Mouse (Mus musculus) neutrophil, adult 5-6 weeks (primary cell): ENCODE measurements around the gene Trim46. TPM values are rescaled to one million over a fixed set of nuclear protein-coding genes. Genes with fewer than 3 reads are reported as not detected.

ENCODE experiments used
- ATAC-seq: fragments of 151-379, 151-347 bp; 2 replicates; pipeline ENCODE4 v1.8.0; 2017; ENCODE audit warnings: mild to moderate bottlenecking, moderate TSS enrichment; ENCODE audit not compliant: insufficient number of reproducible peaks, poor library complexity, low FRiP score, severe bottlenecking; ENCODE audit errors: extremely low read depth
- total RNA-seq: library from RNA; stranded (forward); fragments of 200-1000 nt; gene quantifications from 2 replicates; pipeline ENCODE4 v1.2.3, GENCODE M21; 2017

Trim46 gene
- total RNA-seq, 1 experiment from 2014 or later: 2.2 TPM

DNA sequence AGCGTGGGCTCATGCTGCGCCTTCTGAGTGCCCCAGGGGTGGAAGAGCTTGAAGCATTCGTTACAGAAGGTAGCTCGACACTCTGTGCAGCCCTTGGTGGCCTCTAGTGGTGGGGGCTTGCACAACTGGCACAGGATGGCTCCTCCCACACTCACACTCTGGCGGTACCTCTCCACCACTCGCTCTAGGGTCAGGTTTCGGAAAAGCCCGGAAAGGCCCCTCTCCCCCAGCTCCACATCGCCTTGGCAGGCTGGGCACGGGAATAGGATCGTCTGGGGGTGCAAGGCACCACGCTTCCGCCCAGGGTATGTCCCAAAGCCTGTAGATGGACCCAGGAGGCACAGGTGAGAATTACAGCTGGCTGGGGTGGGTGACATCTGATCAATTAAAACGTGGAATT is 2.5 kb downstream of the Trim46 start:
- peak; percentile 68 for ATAC-seq

DNA sequence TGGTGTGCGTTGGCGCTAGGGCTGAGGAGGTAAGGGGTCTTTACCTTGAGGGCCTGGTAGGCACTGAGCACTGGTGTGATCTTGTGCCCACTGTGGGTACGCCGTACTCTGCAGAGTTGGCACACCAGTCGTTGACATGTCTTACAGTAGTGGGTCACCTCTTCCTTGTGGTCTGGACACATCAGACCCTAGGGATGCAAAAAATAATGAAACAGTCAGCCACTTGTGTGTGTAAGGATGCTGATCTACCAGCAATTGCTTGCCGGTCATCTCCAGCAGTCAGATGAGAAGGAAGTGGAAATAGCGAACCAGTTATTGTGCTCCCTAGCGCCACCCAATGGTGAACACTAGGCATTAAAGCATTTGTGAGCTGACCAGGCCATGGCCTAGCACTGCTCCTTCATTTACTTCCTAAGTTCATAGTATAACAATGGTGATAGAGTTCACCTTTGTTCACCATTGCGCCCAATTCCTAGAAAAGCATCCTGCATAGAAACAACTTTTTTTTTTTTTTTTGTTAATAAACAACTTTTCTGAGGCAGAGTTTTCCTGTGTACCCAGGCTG is 3.7 kb downstream of the Trim46 start:
- ATAC-seq: peak; percentile 37

DNA sequence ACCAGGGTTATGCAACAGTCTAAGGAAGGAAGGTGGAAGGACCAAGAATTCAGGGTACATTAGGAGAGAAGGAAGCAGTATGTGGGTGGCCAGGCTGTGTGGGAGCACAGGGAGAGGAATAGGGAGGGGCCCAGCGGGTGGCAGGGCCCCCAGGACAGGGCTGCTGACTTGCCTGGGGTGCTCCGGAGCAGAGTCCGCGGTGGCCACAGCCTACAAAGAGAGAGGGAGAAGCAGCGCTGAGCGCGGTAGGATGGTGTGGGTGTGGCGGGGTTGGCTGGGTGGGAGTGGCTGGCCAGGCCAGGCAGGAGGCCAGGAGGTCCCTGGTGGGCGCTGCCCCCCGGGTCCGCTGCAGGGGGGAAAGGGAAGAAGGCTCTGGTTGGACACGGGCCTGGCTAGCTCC is 7.6 kb downstream of the Trim46 start:
- no peak for ATAC-seq

DNA sequence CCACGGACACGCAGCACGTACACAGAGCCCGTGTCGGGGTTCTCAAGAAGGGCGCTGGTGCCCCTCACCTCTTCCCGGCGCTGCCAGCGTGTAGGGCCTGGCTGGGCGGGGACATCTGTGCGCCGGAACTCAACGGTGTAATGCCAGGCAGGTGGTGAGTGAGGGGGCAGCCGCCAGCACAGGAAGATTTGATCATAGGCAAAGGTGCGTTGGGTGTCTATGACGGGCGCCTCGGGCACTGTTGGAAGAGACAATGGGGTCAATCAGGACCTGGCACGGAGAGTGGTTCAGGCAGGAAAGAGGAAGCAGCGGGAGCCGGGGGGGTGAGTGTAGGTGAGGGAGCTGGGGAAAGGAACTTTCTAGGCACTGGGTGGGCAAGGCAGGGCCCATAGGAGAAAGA is 8.4 kb downstream of the Trim46 start:
- ATAC-seq: no peak

DNA sequence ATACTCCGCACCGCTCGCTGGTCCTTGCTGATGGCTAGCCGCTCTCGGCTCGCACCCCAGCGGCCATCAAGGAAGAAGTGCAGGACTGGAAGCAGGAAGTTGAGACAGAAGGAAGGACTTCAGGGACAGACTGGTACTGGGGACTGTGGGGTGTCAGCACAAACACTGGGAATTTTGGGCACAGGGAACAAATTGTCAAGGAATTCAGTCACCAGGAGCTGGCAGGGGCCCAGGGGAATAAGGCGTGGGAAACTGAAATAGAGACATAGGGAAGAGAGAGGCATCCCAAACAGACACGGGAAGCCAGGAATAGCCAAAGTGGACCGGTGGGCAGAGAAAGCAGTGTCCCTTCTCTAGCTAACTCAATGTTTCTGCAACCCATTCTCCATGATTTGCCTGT is 9.6 kb downstream of the Trim46 start:
- no peak for ATAC-seq

DNA sequence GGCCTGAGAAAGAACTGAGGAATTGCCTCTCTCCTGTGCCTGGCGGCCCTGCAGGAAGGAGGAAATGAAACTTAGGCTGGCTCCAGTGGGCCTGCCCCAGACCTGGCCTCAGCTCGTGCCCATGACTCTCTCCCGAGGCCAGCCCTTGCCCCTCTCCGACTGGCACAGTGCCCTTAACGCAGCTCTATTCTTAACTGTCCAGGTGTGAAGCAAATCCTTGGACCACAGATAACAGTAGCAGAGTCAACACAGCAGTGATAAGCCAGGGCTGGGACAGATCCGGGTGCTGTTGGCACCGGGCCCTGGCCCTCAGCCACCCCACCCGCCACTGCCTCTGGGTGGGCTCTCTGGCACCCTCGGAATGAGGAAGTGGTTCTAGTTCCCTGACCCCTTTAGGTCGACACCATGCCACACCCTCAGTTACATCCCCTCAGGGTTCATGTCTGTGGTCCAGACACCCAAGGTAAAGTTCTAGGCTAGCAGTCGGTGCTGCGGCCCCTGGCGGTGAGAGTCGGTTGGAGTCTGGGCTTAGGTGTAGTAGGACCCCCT is 12.5 kb downstream of the Trim46 start:
- peak; percentile 45 for ATAC-seq

DNA sequence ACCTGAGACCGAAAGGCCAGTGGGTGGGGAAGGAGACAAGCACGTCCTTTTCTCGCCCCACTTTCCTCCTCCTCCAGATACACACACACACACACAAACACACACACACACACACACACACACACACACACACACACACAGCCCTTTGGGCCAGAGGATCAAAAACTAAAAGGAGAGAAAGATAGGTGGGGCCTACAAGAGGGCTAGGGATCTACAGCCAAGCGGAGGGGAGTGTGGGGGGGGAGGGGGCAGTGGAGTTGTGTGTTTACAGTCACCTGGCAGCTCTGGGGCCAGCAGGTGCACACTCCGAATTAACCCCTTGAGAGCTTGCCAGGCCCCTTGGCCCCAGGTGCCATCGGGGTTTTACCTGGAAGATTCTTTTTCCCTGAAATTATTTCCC is 13.5 kb downstream of the Trim46 start:
- no peak for ATAC-seq

DNA sequence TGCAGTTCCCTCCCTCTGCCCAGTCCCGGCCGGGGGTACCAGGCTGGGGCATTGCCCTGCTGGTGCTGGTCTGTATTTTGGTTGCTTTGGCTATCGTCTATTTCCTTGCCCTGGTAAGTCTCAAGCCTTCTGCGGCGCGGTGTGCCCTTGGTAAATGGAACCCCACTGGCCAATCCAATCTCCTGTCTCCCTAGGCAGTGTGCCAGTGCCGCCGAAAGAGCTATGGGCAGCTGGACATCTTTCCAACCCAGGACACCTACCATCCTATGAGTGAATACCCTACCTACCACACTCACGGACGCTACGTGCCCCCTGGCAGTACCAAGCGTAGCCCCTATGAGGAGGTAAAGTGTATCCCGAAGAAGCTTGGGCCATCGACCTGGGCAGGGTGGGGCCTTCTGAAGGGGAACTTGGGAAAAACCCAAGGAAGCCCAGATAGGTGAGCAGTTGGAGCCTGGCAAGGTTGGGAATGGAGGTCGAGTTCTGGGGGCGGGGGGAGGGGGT is 14.3 kb downstream of the Trim46 start:
- no peak for ATAC-seq

DNA sequence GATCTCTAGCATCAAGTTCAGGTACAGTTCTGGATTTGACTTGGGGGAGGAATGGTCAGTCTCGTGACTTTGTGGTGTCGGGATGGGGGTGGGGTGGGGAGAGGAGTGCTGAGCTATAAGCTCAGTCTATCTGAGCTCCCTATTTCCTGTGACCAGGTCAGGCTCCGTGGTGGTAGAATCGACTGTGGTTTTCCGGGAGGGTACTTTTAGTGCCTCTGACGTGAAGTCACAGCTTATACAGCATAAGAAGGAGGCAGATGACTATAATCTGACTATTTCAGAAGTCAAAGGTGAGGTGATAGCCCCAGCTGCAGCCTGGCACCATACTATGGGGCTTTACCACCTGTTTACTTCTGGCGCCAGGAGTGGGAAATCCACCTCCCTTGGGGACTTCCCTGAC is 14.8 kb downstream of the Trim46 start:
- ATAC-seq: no peak

DNA sequence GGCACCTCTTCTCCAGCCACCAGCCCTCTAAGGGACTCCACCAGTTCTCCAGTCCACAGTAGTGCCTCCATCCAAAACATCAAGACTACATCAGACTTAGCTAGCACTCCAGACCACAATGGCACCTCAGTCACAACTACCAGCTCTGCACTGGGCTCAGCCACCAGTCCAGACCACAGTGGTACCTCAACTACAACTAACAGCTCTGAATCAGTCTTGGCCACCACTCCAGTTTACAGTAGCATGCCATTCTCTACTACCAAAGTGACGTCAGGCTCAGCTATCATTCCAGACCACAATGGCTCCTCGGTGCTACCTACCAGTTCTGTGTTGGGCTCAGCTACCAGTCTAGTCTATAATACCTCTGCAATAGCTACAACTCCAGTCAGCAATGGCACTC is 15.5 kb downstream of the Trim46 start:
- ATAC-seq: no peak

DNA sequence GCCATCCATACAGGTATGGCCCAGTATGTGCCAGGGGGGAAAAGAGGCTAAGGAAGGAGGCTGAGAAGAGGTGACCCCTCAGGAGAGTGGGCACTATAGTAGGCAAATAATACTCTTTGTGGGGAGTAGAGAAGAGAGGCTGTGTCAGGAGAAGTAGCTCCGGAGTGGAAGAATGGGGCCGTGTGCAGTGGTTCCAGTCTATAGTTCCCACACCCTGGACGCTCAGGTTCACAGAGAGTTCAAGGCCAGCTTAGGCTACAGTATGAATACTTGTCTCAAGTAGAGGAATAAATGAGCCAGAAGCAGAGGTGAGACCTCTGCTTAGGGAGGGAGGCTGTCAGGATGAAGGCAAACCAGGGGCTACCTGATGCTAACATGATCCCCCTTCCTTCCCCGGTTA is 16.8 kb downstream of the Trim46 start:
- no peak for ATAC-seq

DNA sequence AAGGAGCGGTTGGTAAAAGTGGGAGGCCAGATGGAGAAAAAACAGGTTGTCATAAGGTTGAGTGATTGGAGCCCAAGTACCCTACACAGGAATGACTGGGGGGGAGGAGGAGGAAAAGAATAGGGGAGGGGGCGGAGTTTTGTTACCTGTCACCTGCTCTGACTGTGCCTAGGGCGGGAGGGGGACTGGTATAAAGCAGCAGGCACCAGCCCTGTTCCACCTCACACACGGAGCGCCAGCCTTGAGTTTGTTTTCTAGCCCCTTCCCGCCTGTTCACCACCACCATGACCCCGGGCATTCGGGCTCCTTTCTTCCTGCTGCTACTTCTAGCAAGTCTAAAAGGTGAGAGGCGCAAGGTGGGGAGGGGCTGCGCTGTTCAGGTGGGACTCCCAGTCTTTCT is 17.3 kb downstream of the Trim46 start, which contains the start of gene Muc1:
TSS of gene Muc1 (plus strand) at position 222 of the 400 bp plus-strand sequence.
- ATAC-seq: no peak

DNA sequence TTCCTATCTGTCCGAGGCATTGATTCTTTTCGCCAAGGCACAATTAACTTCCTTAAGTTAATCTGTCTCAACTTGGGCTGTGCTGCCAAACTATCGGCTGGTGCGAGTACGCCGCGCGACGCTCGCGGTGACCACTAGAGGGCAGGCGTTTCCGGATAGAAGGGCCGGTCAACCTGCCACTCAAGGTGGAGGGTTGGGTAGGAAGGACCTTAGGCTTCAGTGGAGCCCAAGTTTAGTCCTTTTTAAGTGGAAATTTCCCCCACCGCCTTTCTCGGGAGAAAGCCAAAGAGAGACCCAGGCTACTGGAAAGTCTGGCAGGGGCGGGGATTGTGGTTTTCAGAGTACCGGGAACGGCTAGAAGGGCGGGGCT is 17.9 kb downstream of the Trim46 start:
- ATAC-seq: peak; percentile 82

DNA sequence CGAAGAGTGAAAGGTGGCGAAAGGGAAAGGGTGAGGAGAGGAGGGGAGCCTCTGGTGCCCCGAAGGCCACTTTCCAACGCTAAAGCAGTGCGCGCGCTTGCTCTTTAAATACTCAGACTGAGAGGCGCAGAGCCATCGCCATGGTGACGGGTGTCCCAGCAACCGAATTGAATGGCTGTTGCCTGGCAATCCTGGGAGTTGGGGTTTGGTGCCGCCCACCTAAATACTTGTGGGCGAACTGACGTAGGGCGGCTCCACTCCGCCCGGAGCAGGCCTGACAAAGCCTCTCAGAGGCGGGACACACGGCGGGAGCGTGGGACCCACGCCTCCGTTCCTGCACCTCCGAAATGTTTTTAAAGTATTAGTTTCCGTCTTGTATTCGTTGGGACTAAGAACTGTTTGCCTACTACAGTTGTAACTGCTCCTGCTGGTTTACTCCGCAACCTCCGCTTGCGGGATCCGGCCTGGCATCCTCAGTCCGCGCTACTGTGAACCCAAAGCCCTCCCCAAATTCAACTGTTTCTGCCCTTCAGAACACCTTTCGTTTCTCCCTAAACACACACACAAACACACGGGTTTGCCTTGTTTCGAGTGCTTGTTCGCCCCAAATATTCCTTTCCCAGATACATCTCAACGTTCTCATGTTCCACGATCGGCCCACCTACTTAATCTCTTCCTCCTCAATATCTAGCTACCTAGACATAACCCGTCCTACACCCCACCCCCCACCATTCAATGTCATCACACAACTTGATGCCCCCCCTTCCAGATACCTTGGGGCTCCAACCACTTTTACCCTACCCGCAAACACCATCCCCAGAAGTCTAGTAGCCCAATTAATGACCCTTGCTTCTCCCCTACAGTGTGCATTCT is 18.6 kb downstream of the Trim46 start:
- ATAC-seq: 0 out of 2 replicates have a peak, but pooled peaks have one; percentile 7

DNA sequence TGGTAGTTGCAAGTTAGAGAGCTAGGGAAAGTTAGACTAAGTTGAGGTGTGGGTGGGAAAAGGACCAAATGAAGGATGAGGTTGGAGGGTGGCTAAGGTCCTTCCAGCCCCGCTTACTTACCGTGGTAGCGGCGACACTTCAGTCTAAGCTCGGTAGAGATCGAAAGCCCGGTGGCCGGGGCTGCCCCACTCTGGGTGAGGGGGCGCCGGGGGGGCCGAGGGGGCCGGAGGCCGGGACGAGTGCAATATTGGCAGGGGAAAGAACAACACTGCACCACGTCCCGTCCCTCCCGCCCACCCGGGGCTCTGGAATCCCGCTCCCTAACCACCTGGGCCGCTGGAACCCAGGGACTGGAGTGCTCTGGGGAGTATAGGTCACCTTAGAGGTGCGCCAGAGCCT is 19.2 kb downstream of the Trim46 start, which contains the start of gene Mtx1:
TSS of gene Mtx1 (minus strand) at position 189 of the 400 bp plus-strand sequence.
- no peak for ATAC-seq

DNA sequence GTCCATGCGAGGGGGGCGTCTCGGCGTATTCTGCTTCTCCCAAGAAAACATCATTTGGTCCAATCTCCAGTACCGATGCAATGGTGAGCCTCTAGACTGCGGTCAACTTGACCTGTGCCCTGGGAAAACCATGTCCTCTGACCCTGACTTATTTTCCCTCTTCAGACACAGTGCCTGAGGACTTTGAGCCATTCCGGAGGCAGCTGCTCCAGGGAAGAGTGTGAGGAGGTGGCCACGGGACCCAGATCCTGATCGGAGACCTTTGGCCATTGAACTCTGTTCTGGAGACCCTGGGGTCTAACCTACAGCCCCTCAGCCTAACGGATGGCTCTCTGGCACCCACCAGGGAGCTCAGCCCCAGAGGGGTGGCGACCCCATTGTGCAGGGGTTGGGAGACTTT is 19.7 kb downstream of the Trim46 start:
- ATAC-seq: no peak

DNA sequence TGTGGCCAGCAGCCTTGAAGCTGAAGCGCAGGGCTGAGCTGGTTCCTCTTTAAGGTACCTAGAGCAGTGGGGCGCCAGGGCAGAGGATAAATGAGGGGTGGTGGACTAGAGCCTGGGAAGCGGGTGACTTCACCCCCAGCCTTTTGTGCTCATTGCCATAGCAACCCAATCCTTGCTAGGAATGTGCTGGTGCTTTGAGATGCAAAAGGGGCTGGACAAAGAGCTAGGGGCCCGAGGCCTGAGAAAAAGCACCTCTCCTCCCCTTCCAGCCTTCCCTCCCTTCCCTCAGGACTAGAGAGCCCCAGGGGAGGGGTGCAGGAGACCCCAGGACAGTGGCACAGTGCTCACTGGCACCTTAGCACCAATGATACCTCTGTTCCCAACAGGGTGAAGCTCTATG is 20.2 kb downstream of the Trim46 start:
- no peak for ATAC-seq

DNA sequence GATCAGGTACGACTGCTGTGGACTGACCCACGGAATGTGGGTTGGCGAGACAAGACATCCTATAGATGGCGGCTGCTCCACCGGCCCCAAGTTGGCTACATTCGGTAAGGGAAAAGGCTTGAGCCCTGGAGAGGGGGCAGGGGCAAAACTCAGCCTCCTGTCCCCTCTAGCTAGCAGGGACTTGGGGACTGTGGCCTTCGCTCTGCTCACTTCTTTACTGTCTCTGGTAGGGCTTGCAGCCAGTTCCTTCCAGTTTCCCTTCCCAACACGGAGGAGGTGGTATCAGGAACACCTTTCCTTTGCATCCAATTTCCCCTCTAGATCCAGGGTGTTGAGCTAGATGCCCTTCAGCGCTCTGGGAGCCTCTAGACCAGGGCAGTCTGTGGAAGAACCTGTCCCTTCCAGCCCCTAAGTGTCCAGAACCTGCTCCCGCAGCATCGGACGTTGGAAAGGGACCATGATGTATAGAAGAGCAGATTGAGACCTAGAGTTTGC is 20.7 kb downstream of the Trim46 start:
- no peak for ATAC-seq

DNA sequence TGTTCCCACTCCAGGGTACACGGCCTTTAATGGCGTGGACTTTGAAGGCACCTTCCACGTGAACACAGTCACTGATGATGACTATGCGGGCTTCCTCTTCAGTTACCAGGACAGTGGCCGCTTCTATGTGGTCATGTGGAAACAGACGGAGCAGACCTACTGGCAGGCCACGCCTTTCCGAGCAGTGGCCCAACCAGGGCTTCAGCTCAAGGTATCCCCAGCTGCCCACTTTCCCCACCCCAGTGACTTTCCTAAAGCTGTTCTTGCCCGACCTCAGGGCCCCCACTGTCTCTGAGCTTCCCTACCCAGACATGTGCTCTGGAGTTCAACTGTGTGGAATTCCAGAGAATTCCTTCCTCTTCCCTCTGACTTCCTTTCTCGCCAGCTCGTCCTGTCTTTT is 21.3 kb downstream of the Trim46 start:
- ATAC-seq: no peak

DNA sequence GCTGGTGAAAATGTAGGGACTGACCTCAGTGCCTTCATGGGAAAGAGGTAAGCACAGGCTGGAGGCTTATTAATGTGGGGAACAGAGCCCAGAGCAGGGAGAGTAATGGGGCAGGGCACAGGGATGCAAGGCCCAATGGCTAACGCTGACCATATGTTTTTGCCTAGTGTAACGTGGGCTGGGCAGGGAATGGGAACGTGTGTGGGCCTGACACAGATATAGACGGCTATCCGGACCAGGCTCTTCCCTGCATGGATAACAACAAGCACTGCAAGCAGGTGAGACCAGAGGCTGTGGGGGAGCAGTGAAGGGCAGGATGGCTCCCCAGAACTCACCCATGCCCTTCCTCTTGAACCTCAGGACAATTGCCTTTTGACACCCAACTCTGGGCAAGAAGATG is 24.9 kb downstream of the Trim46 start:
- no peak for ATAC-seq
